Mouse (Mus musculus) CH12F3 (cell line): ENCODE data around the gene Unc93b1.

Experiments
- in situ Hi-C: fragments of 300-500 bp; cut with MboI; formaldehyde crosslinking; loops from 2 replicates; pipeline ENCODE4 v1.14.3; 2020; ENCODE audit warnings: low sequenced_read_pairs

The Unc93b1 gene

GRCm38 (mm10) chr19:3975866-3976265 is 40.9 kb downstream of the Unc93b1 start:
- in situ Hi-C loops = no loop called here

GRCm38 (mm10) chr19:3980309-3980708 is 45.3 kb downstream of the Unc93b1 start:
- in situ Hi-C loops = no loop called here

GRCm38 (mm10) chr19:3980917-3981316 is 45.9 kb downstream of the Unc93b1 start:
- in situ Hi-C loops = no loop called here

GRCm38 (mm10) chr19:3983527-3984200 is 48.7 kb downstream of the Unc93b1 start:
- in situ Hi-C loops = no loop called here

GRCm38 (mm10) chr19:3985261-3985681 is 50.3 kb downstream of the Unc93b1 start:
- in situ Hi-C loops = no loop called here

- in situ Hi-C loops = no loop called here
These were observed 51.3 kb downstream of the Unc93b1 start, which contains the start of gene Acy3 for GRCm38 (mm10) chr19:3986334-3986733. Gene Acy3 (plus strand): TSS chr19:3986570.

- in situ Hi-C loops = no loop called here
These were observed 53.1 kb downstream of the Unc93b1 start for GRCm38 (mm10) chr19:3988066-3988465.

GRCm38 (mm10) chr19:3988750-3989149 is 53.8 kb downstream of the Unc93b1 start:
- in situ Hi-C loops = no loop called here

GRCm38 (mm10) chr19:3990804-3991203 is 55.8 kb downstream of the Unc93b1 start:
- in situ Hi-C loops = no loop called here

- in situ Hi-C loops = no loop called here
These were observed 56.6 kb downstream of the Unc93b1 start for GRCm38 (mm10) chr19:3991562-3991961.

- in situ Hi-C loops = no loop called here
These were observed 57.0 kb downstream of the Unc93b1 start for GRCm38 (mm10) chr19:3991966-3992365.

GRCm38 (mm10) chr19:3992416-3992815 is 57.4 kb downstream of the Unc93b1 start, which contains the start of gene Tbx10:
Gene Tbx10 (plus strand): TSS chr19:3992752.
- in situ Hi-C loops = no loop called here

GRCm38 (mm10) chr19:3994932-3995331 is 59.9 kb downstream of the Unc93b1 start:
- in situ Hi-C loops = no loop called here

- in situ Hi-C loops = no loop called here
These were observed 60.5 kb downstream of the Unc93b1 start for GRCm38 (mm10) chr19:3995505-3995904.

GRCm38 (mm10) chr19:3996106-3996505 is 61.1 kb downstream of the Unc93b1 start:
- in situ Hi-C loops = no loop called here

- in situ Hi-C loops = no loop called here
These were observed 61.8 kb downstream of the Unc93b1 start for GRCm38 (mm10) chr19:3996747-3997146.

GRCm38 (mm10) chr19:3997231-3997630 is 62.2 kb downstream of the Unc93b1 start:
- in situ Hi-C loops = no loop called here

GRCm38 (mm10) chr19:3998335-3998734 is 63.3 kb downstream of the Unc93b1 start:
- in situ Hi-C loops = no loop called here
